Mouse (Mus musculus) common myeloid progenitor, adult 5-6 weeks (primary cell): ENCODE results near the gene Dennd1c. TPM values are rescaled to one million over a fixed set of nuclear protein-coding genes. Genes with fewer than 3 reads are reported as not detected.

ENCODE experiments used
- ATAC-seq: replicated peaks from 2 replicates; pipeline ENCODE4 v1.8.0; 2016; ENCODE audit warnings: low read depth, mild to moderate bottlenecking, moderate TSS enrichment, inconsistent platforms; ENCODE audit not compliant: poor library complexity, severe bottlenecking
- total RNA-seq: library from RNA; stranded (forward); fragments of 200-1000, 187-1606 nt; gene quantifications from 2 replicates; pipeline ENCODE4 v1.2.3, GENCODE M21; 2017

The Dennd1c gene
- total RNA-seq: 4.4 and 5.0 TPM in 2 replicates

- peak; percentile 92 for ATAC-seq
These were observed at the start of gene Dennd1c for GRCm38 (mm10) chr17:57078336-57078735. Gene Dennd1c (minus strand): TSS chr17:57078514.

- ATAC-seq: no peak
These were observed 47.7 kb upstream of the Dennd1c start for GRCm38 (mm10) chr17:57125853-57126622.

- ATAC-seq: no peak
These were observed 46.5 kb upstream of the Dennd1c start for GRCm38 (mm10) chr17:57124792-57125191.

- no peak for ATAC-seq
These were observed 45.1 kb upstream of the Dennd1c start for GRCm38 (mm10) chr17:57123192-57124118.

- ATAC-seq: no peak
These were observed 43.5 kb upstream of the Dennd1c start for GRCm38 (mm10) chr17:57121856-57122255.

GRCm38 (mm10) chr17:57118524-57119349 is 40.4 kb upstream of the Dennd1c start:
- ATAC-seq: peak; percentile 89

- no peak for ATAC-seq
These were observed 38.5 kb upstream of the Dennd1c start for GRCm38 (mm10) chr17:57116801-57117200.

GRCm38 (mm10) chr17:57112768-57113474 is 34.6 kb upstream of the Dennd1c start:
- ATAC-seq: peak; percentile 90

GRCm38 (mm10) chr17:57110005-57110404 is 31.7 kb upstream of the Dennd1c start:
- ATAC-seq: no peak

GRCm38 (mm10) chr17:57108666-57109171 is 30.4 kb upstream of the Dennd1c start:
- ATAC-seq: no peak

- ATAC-seq: no peak
These were observed 29.8 kb upstream of the Dennd1c start for GRCm38 (mm10) chr17:57108040-57108665.

- ATAC-seq: no peak
These were observed 28.8 kb upstream of the Dennd1c start for GRCm38 (mm10) chr17:57107064-57107463.

- ATAC-seq: no peak
These were observed 27.7 kb upstream of the Dennd1c start for GRCm38 (mm10) chr17:57106035-57106368.

- peak; percentile 65 for ATAC-seq
These were observed 27.1 kb upstream of the Dennd1c start, which contains the start of gene Tnfsf9 for GRCm38 (mm10) chr17:57105181-57106034. Gene Tnfsf9 (plus strand): TSS chr17:57105325.

- 0 out of 2 replicates have a peak, but pooled peaks have one; percentile 14 for ATAC-seq
These were observed 26.2 kb upstream of the Dennd1c start for GRCm38 (mm10) chr17:57104496-57104895.

GRCm38 (mm10) chr17:57102276-57102675 is 24.0 kb upstream of the Dennd1c start:
- no peak for ATAC-seq

GRCm38 (mm10) chr17:57099629-57100325 is 21.5 kb upstream of the Dennd1c start:
- peak; percentile 39 for ATAC-seq
